Mouse (Mus musculus): ENCODE measurements at regions not wholly inside any gene's neighbourhood (a gene's known extent, or its start where the extent isn't known, plus 50 kb on each side); places are given as distances from the start of the nearest gene placed in this dataset.

- H3K9me3 ChIP-seq (ENCODE audit: control insufficient read depth, low read length): no peaks in the 10 kb centered on the region; the same call in 1 of the 2 replicates
- no peak overlapping the region for H3K4me2 ChIP-seq (ENCODE audit: low read length)
- H3K27me3 ChIP-seq (replicated peaks; ENCODE audit: control insufficient read depth, insufficient read depth, low read length): no peaks in the 10 kb centered on the region; the same call in 1 of the 2 replicates
- peak; percentile 29; the same call in 1 of the 2 replicates for ATAC-seq
- no peaks in the 10 kb centered on the region for H3K4me1 ChIP-seq (ENCODE audit: control insufficient read depth, insufficient read depth, low read depth, low read length)
- no peak overlapping the region; the same call in 1 of the 2 replicates for H3K27ac ChIP-seq (ENCODE audit: low read depth, low read length)
- H3K4me3 ChIP-seq (ENCODE audit: low read length): no peak overlapping the region
- WGBS: 67% methylated on average over 6 of the region's 6 CpGs
- H3K36me3 ChIP-seq (ENCODE audit: control insufficient read depth, insufficient read depth, low read length): no peaks in the 10 kb centered on the region
- H3K9ac ChIP-seq (ENCODE audit: low read depth, low read length): no peak overlapping the region
These were observed 146.0 kb upstream of the 1600014C23Rik start for GRCm38 (mm10) chr17:45879478-45880250.

DNA sequence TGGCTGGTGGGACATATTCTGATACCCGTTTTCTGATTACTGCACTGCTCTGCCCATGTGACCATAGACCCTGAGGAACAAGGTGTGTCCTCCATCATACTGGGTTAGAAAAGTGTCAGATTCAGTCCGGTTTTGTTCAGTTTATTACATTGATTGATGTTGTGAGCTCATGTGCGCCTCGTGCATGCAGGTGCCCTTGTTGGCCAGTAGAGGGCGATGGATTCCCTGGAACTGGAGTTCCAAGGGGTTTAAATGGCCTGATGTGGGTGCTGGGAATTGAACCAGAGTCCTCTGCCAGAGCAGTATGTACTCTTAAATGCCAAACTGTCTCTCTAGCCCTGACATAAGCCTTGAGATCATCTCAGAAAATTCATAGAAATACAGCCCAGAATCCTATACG is 144.8 kb upstream of the 1600014C23Rik start:
- H3K9ac ChIP-seq (ENCODE audit: low read depth, low read length): no peak overlapping the region
- H3K9me3 ChIP-seq (ENCODE audit: control insufficient read depth, low read length): no peaks in the 10 kb centered on the region; the same call in 1 of the 2 replicates
- no peak overlapping the region for H3K27ac ChIP-seq (ENCODE audit: low read depth, low read length)
- ATAC-seq: no peak
- no peak overlapping the region for H3K4me3 ChIP-seq (ENCODE audit: low read length)
- H3K27me3 ChIP-seq (replicated peaks; ENCODE audit: control insufficient read depth, insufficient read depth, low read length): no peaks in the 10 kb centered on the region; the same call in 1 of the 2 replicates
- H3K36me3 ChIP-seq (ENCODE audit: control insufficient read depth, insufficient read depth, low read length): no peaks in the 10 kb centered on the region
- WGBS: 82% methylated on average over 6 of the region's 6 CpGs
- H3K4me1 ChIP-seq (ENCODE audit: control insufficient read depth, insufficient read depth, low read depth, low read length): peaks cover 8% of the 10 kb centered on the region
- H3K4me2 ChIP-seq (ENCODE audit: low read length): no peak overlapping the region

DNA sequence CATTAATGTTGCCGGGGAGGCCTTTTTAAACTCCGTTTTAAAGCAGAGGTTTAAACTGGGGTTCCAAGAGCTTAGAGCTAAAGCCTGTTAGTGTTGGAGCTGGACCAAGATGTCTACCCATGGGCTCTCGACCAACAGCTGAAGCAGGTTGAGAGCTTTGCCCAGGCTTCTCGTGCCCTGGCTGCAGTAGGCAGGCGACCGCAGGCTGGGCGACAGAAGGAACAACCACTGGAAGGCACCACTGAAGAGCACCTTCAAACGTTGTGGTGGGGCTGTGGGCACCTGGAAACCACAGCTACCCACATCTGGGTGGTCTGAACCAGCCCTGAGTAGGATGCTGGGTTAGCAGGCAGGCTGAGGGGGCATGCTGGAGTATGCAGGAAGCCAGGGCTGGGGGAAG is 141.7 kb upstream of the 1600014C23Rik start:
- no peaks in the 10 kb centered on the region; the same call in 1 of the 2 replicates for H3K27me3 ChIP-seq (replicated peaks; ENCODE audit: control insufficient read depth, insufficient read depth, low read length)
- no peak for ATAC-seq
- no peak overlapping the region for H3K4me2 ChIP-seq (ENCODE audit: low read length)
- no peak overlapping the region for H3K4me3 ChIP-seq (ENCODE audit: low read length)
- H3K36me3 ChIP-seq (ENCODE audit: control insufficient read depth, insufficient read depth, low read length): no peaks in the 10 kb centered on the region
- H3K27ac ChIP-seq (ENCODE audit: low read depth, low read length): no peak overlapping the region
- H3K4me1 ChIP-seq (ENCODE audit: control insufficient read depth, insufficient read depth, low read depth, low read length): peaks cover 18% of the 10 kb centered on the region
- WGBS: 86% methylated on average over 8 of the region's 8 CpGs
- H3K9me3 ChIP-seq (ENCODE audit: control insufficient read depth, low read length): no peaks in the 10 kb centered on the region; the same call in 1 of the 2 replicates
- H3K9ac ChIP-seq (ENCODE audit: low read depth, low read length): no peak overlapping the region

GRCm38 (mm10) chr17:45873996-45874395 is 140.4 kb upstream of the 1600014C23Rik start:
- Histone ChIP-seq H3K27me3 (replicated peaks; ENCODE audit: control insufficient read depth, insufficient read depth, low read length) (no peaks in the 10 kb centered on the region; the same call in 1 of the 2 replicates), H3K9me3 (ENCODE audit: control insufficient read depth, low read length) (no peaks in the 10 kb centered on the region; the same call in 1 of the 2 replicates), H3K27ac (ENCODE audit: low read depth, low read length) (0 out of 2 replicates have a peak overlapping the region, but pooled peaks have one; percentile 46), H3K4me3 (ENCODE audit: low read length) (no peak overlapping the region), H3K4me2 (ENCODE audit: low read length) (peak overlapping the region; percentile 45), H3K4me1 (ENCODE audit: control insufficient read depth, insufficient read depth, low read depth, low read length) (peaks cover 18% of the 10 kb centered on the region), H3K9ac (ENCODE audit: low read depth, low read length) (peak overlapping the region; percentile 41; the same call in 1 of the 2 replicates), H3K36me3 (ENCODE audit: control insufficient read depth, insufficient read depth, low read length) (no peaks in the 10 kb centered on the region)
- WGBS: 17% methylated on average over 8 of the region's 8 CpGs
- peak; percentile 46; the same call in 1 of the 2 replicates for ATAC-seq

- Histone ChIP-seq H3K9me3 (ENCODE audit: control insufficient read depth, low read length) (no peaks in the 10 kb centered on the region; the same call in 1 of the 2 replicates), H3K27ac (ENCODE audit: low read depth, low read length) (0 out of 2 replicates have a peak overlapping the region, but pooled peaks have one; percentile 46), H3K4me2 (ENCODE audit: low read length) (peak overlapping the region; percentile 45), H3K9ac (ENCODE audit: low read depth, low read length) (peak overlapping the region; percentile 41), H3K4me1 (ENCODE audit: control insufficient read depth, insufficient read depth, low read depth, low read length) (peaks cover 18% of the 10 kb centered on the region), H3K27me3 (replicated peaks; ENCODE audit: control insufficient read depth, insufficient read depth, low read length) (no peaks in the 10 kb centered on the region; the same call in 1 of the 2 replicates), H3K4me3 (ENCODE audit: low read length) (no peak overlapping the region), H3K36me3 (ENCODE audit: control insufficient read depth, insufficient read depth, low read length) (no peaks in the 10 kb centered on the region)
- ATAC-seq: peak; percentile 62
- 4% methylated on average over 21 of the region's 21 CpGs for WGBS
These were observed 139.7 kb upstream of the 1600014C23Rik start for GRCm38 (mm10) chr17:45873200-45873955.

DNA sequence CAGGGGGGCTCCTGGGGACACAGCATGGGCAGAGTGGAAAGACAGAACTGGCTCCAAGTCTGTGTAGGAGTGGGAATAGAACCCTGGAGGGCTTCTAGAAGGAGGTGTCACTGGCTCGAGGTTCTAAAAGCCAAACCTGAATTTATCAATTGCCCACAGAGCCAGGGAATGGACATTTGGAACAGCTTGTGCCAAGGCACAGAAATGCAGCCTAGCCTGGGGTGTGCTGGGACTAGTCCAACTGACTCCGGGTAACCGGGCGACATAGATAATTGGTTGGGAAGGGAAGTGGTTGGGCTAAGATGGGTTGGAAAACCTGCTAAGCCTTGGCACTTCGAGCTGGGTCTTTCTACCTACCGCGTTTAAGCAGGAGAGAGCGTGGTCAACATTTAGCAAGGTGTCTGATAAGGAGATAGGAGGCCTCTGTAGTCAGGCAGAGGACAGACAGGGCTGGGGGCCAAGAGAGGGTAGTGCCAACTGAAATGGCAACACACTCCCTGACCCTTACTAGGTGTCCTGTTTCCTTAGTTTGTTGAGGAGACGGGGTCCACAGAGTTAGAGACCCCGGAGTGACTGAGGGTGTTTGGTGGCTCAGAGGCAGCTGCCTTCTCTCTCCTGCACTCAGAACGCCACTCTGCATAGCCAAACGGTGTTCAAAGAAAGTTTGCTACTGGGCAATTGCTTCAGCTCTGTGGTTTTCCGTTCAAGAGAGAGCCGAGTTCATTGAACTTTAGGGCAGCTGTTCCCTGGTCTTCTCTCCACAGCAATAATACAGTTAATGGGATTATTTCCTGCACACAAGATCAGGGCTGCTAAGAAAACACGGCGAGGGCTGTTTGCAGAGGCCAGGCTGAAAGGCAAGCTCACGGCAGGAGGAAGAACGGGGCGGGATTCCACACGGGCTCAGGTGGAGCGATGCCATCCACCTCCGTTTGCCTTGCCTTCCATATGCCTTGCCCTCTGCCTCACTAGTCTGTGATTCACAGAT is 138.3 kb upstream of the 1600014C23Rik start:
- H3K9me3 ChIP-seq (ENCODE audit: control insufficient read depth, low read length): no peaks in the 10 kb centered on the region
- 39% methylated on average over 22 of the region's 22 CpGs for WGBS
- no peak overlapping the region for H3K9ac ChIP-seq (ENCODE audit: low read depth, low read length)
- no peaks in the 10 kb centered on the region for H3K36me3 ChIP-seq (ENCODE audit: control insufficient read depth, insufficient read depth, low read length)
- no peak for ATAC-seq
- peaks cover 18% of the 10 kb centered on the region for H3K4me1 ChIP-seq (ENCODE audit: control insufficient read depth, insufficient read depth, low read depth, low read length)
- H3K4me3 ChIP-seq (ENCODE audit: low read length): no peak overlapping the region
- H3K4me2 ChIP-seq (ENCODE audit: low read length): no peak overlapping the region
- H3K27ac ChIP-seq (ENCODE audit: low read depth, low read length): no peak overlapping the region; the same call in 1 of the 2 replicates
- no peaks in the 10 kb centered on the region; the same call in 1 of the 2 replicates for H3K27me3 ChIP-seq (replicated peaks; ENCODE audit: control insufficient read depth, insufficient read depth, low read length)

DNA sequence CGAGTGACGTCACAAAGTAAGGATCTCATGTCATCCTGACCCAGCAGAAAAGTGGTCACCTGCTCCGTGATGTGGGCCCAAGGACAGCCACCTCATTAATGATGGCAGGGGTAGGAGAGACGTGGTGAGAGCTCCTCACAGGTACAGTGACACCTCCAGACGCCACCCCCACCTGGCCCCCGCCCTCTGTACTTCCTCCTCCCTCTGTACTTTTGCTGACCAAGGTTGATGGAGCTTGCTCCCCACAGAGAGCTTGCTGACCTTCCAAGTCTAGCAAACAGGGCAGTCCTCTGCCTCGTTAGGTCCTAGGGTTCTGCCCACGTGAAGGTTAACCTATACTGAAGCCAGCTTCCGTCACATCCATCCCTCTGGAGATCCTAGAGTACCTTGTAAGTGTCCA is 137.4 kb upstream of the 1600014C23Rik start:
- Histone ChIP-seq H3K9ac (ENCODE audit: low read depth, low read length) (no peak overlapping the region), H3K27me3 (replicated peaks; ENCODE audit: control insufficient read depth, insufficient read depth, low read length) (no peaks in the 10 kb centered on the region; the same call in 1 of the 2 replicates), H3K4me2 (ENCODE audit: low read length) (no peak overlapping the region), H3K36me3 (ENCODE audit: control insufficient read depth, insufficient read depth, low read length) (no peaks in the 10 kb centered on the region), H3K4me1 (ENCODE audit: control insufficient read depth, insufficient read depth, low read depth, low read length) (peaks cover 18% of the 10 kb centered on the region), H3K9me3 (ENCODE audit: control insufficient read depth, low read length) (no peaks in the 10 kb centered on the region), H3K27ac (ENCODE audit: low read depth, low read length) (no peak overlapping the region), H3K4me3 (ENCODE audit: low read length) (no peak overlapping the region)
- ATAC-seq: no peak
- WGBS: 81% methylated on average over 9 of the region's 9 CpGs

All from hindbrain, embryonic 16.5 days (tissue).